Mouse (Mus musculus) effector memory CD4-positive, alpha-beta T cell, adult 5 months (primary cell): Measurements from ENCODE around the gene Zfp174. TPM values are rescaled to one million over a fixed set of nuclear protein-coding genes. Genes with fewer than 3 reads are reported as not detected.

Source experiments
- polyA plus RNA-seq: library from polyadenylated mRNA; unstranded; fragments of 100-300 nt; shearing (Covaris generic); gene quantifications from one replicate; pipeline ENCODE4 v1.2.1, GENCODE M21; 2017

The Zfp174 gene
- polyA plus RNA-seq = 0.26 TPM

DNA sequence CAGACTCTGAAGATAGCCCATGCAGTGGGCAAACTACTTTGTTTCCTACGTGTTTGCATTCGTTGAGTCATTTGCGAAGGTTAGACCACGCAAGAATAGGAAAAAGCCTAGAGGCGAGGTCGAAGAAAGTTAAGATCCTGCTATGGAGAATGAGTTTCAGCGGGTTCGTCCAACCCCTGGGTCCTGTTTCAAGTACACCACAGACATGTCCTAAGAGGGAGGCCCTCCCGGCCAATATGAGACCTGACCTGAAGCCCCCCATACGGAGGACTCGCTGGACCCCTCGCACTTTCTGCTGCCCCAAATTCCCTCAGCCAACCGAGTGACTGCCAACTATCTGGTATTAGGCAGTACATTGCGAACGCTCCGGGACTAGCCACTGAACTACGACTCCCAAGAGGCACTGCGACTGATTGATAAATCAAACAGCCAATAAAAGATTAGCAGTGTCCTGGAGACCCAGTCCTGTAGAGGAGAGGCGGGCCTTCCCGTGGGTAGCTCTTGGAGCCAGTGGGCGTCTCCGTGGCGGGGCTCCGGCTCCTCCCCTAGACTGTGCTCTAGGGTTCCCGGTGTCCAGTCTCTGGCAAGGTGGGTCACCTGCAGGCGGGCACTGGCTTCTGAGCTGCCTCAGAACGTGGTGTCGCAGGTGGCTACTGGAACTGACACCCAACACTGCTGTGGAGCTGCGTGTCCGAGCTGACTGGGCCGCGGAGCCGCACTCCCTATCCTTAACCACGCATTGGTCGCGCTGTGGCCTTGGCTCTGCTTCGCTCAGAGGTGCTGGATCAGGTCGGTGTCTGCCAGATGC, at the start of gene Zfp174:
Gene Zfp174 (plus strand): TSS at position 558 of the 808 bp plus-strand sequence.

DNA sequence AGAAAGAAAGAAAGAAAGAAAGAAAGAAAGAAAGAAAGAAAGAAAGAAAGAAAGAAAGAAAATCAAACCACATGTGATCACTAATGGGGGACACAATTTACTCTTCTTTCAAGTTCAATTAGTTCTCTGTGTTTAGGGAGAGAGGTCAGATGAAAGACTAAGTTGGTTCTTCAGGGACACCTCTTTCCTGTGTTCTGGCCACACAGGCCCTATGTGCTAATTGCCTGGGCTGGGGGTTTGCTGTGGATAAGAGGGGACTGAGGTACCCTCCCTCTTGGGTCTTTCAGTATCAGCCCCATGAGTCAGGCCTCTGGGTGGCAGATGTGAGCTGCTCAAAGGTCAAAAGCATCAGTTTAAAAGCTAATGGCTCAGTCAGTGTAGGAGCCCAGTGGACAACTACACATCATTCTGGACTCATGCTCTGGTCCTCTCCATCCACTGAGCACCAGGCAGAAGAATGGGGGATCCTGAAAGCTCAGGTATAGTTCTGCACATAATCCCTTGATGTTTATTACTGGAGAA, 16.4 kb upstream of the Zfp174 start, which contains the start of gene Olfr15:
Gene Olfr15 (plus strand): TSS at position 291 of the 522 bp plus-strand sequence.

DNA sequence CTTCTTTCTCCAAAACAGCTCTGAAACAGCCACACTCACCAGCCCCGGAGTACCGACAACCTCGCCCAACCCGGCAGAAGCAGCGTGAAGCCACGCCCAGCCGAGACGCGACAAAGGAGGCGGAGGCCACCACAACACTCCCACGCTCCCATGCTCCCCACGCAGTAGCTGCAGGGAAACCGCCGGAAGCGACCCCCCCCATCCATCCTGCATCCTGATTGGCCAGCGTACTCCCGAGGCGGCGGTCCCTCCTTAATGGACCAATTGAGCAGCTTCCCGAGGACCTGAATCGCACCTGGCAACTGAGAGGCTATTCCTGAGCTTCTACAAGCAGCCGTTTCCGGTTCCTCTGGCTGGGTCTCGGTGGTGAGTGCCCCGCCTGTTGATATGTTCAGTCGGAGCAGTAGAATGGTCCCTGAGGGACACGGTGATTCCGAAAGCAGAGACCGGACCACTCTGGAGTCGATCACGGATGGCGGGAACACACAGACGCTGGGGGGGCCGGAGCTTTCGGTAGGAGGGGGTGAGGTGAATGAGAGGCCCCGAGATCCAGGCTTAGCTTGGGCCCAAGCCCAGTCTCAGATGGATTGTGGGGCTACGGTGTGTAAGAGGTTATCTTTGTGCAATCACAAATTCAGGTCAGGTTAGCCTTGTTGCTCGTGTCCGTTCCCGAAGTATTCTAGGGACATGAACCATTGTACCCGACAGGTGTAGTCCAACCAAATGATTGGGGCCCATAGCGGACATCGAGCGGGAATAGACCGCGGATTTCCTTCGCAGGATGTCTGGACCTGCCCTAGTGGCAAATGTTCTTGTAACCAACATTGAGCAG, 25.4 kb downstream of the Zfp174 start, which contains the start of gene Naa60:
Gene Naa60 (plus strand): TSS at position 160 of the 832 bp plus-strand sequence.

DNA sequence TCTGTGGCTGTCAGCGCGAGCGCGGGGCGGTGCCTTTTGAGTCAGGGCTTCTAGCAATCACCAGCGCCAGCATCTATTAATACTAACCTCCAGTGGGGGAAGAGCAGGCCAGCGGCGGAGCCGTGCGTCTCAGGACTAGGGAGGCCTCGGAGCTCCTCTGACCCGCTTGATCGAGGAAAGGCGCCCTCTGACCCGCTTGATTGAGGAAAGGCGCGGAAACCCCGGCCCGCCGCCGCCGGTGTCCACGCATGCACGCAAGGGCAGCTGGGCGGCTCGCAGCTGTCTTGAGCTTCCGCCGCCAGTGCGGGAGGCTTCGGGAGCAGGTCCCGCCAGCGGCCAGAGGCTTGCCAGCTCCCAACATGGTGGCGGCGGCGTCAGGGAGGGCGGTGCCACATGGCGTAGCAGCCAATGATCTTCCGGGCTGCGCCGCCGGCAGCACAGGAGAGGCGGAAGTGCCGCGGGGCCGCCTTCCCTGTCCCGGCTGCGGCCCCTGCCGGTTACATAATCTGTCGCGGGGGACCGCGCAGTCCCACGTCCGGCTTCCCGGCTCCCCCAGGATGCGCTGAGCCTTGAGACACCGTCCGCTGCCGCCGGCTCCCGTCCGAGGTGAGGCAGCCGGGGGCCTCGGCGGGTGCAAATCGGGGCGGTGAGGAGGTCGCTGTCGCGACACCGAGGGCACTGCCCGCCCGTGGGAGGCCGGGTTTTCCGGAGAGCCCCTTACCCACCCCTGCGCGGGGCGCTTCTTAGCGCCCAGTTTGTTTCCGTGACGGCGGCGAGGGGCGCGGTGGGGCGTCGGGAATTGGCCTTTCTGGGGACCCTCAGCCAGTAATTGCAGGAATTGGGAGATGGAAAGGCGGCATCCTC, 37.4 kb downstream of the Zfp174 start, which contains the start of the genes Zfp597 and Gm20695:
Gene Zfp597 (minus strand): TSS at position 361 of the 864 bp plus-strand sequence.
Gene Gm20695 (plus strand): TSS at position 448 of the 864 bp plus-strand sequence.

Other genes starting within 250 kb of the Zfp174 start
- gene Mefv, start 129.2 kb upstream of the Zfp174 start, polyA plus RNA-seq = not detected
- 51.4 TPM for gene Zfp263, start 103.2 kb upstream of the Zfp174 start, polyA plus RNA-seq
- not detected for gene Olfr15, start 16.4 kb upstream of the Zfp174 start, polyA plus RNA-seq
- 77.2 TPM for gene Naa60, start 25.1 kb downstream of the Zfp174 start, polyA plus RNA-seq
- gene Zfp597, start 37.3 kb downstream of the Zfp174 start, polyA plus RNA-seq = 7.0 TPM
- 1.6 TPM for gene Gm20695, start 37.4 kb downstream of the Zfp174 start, polyA plus RNA-seq
- 4.5 TPM for gene 1700037C18Rik, start 61.4 kb downstream of the Zfp174 start, polyA plus RNA-seq
- gene Cluap1, start 61.5 kb downstream of the Zfp174 start, polyA plus RNA-seq = 10.9 TPM
- 39.2 TPM for gene Nlrc3, start 129.4 kb downstream of the Zfp174 start, polyA plus RNA-seq
- 25.1 TPM for gene Slx4, start 156.5 kb downstream of the Zfp174 start, polyA plus RNA-seq
- 4.2 TPM for gene Dnase1, start 189.7 kb downstream of the Zfp174 start, polyA plus RNA-seq
- gene Trap1, start 230.6 kb downstream of the Zfp174 start, polyA plus RNA-seq = 47.7 TPM